Mouse (Mus musculus) embryonic facial prominence, embryonic 12.5 days (tissue): ENCODE results near the gene Nln. TPM values are rescaled to one million over a fixed set of nuclear protein-coding genes. Genes with fewer than 3 reads are reported as not detected.
A peak's percentile ranks its signal among the peaks of the same experiment; 100 is the strongest.

ENCODE experiments used
- ATAC-seq: fragments of 200-750 bp; cut with Nextera tagmentation; 2 replicates; pipeline ENCODE4 v1.8.0; 2017; ENCODE audit not compliant: insufficient number of reproducible peaks, insufficient read depth, low FRiP score, low TSS enrichment
- H3K27ac ChIP-seq: fragments of 300-500 bp; sonication (generic); 2 replicates; pipeline ENCODE4 v1.5.1; 2016; ENCODE audit warnings: mild to moderate bottlenecking
- H3K27me3 ChIP-seq: fragments of 300-500 bp; sonication (generic); 2 replicates; pipeline ENCODE4 v1.6.1; 2016; ENCODE audit warnings: mild to moderate bottlenecking, moderate library complexity
- H3K36me3 ChIP-seq: fragments of 300-500 bp; sonication (generic); 2 replicates; pipeline ENCODE4 v1.6.1; 2016; ENCODE audit warnings: mild to moderate bottlenecking
- H3K4me1 ChIP-seq: fragments of 300-500 bp; sonication (generic); 2 replicates; pipeline ENCODE4 v1.6.1; 2016
- H3K4me2 ChIP-seq: fragments of 300-500 bp; sonication (generic); replicated peaks from 2 replicates; pipeline ENCODE4 v1.6.1; 2016; ENCODE audit warnings: mild to moderate bottlenecking, moderate library complexity
- H3K4me3 ChIP-seq: fragments of 300-500 bp; sonication (generic); 2 replicates; pipeline ENCODE4 v1.5.1; 2016; ENCODE audit warnings: mild to moderate bottlenecking
- H3K9ac ChIP-seq: fragments of 300-500 bp; sonication (generic); 2 replicates; pipeline ENCODE4 v1.6.1; 2016; ENCODE audit warnings: mild to moderate bottlenecking, moderate library complexity
- H3K9me3 ChIP-seq: fragments of 300-500 bp; sonication (generic); 2 replicates; pipeline ENCODE4 v1.6.1; 2016; ENCODE audit warnings: mild to moderate bottlenecking, moderate library complexity
- WGBS: fragments of 180-500 bp; shearing (Covaris S2); methylation state at CpG from one replicate; pipeline ENCODE4 v1.1.7; 2016; 5-methylcytosine and 5-hydroxymethylcytosine counted together
- polyA plus RNA-seq: library from polyadenylated mRNA; unstranded; fragments of >200 nt; fragmentation: Nextera tagmentation; extraction: Ambion mirVana; gene quantifications from 2 replicates; pipeline ENCODE4 v1.2.1, GENCODE M21; 2016

Nln gene
- polyA plus RNA-seq, 1 experiment from 2014 or later, result 18.6 TPM

GRCm38 (mm10) chr13:104094531-104095385 lies 14.7 kb downstream of the Nln start:
- Histone ChIP-seq H3K27me3 (no peaks in the 10 kb centered on the region), H3K4me2 (no peak overlapping the region), H3K9ac (no peak overlapping the region), H3K9me3 (no peaks in the 10 kb centered on the region), H3K4me1 (no peaks in the 10 kb centered on the region; the same call in 1 of the 2 replicates), H3K27ac (no peak overlapping the region), H3K36me3 (no peaks in the 10 kb centered on the region), H3K4me3 (no peak overlapping the region)
- WGBS, result 81% methylated on average over 11 of the region's 11 CpGs
- no peak for ATAC-seq

DNA sequence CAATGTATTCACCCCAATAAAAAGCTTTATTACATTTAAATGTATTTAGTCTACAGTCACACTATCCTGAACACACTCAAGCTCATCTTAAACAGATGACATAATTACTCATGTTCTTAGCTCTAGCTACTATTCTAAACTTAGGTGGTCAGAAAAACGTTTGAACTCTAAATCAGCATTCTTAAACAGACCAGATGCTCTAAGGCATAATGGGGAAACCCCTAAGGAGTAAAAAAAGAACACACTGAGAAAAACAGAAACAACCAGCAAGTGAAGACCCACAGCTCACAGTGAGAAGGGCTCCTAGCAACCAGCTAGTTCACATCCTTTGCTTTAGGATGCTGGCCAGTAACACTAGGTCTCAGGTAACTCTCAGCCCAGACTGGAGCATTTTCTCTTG lies 17.7 kb downstream of the Nln start:
- no peaks in the 10 kb centered on the region for H3K36me3 ChIP-seq
- no peaks in the 10 kb centered on the region for H3K27me3 ChIP-seq
- ATAC-seq, result no peak
- H3K4me3 ChIP-seq, result no peak overlapping the region
- no peak overlapping the region for H3K27ac ChIP-seq
- no peaks in the 10 kb centered on the region for H3K9me3 ChIP-seq
- no peak overlapping the region for H3K4me2 ChIP-seq
- H3K9ac ChIP-seq, result no peak overlapping the region
- WGBS, result 13% methylated on average over 1 of the region's 1 CpGs
- H3K4me1 ChIP-seq, result no peaks in the 10 kb centered on the region; the same call in 1 of the 2 replicates

- H3K9me3 ChIP-seq, result no peaks in the 10 kb centered on the region
- peak; percentile 23; the same call in 1 of the 2 replicates for ATAC-seq
- H3K4me3 ChIP-seq, result no peak overlapping the region
- WGBS, result 7% methylated on average over 1 of the region's 1 CpGs
- no peaks in the 10 kb centered on the region for H3K27me3 ChIP-seq
- H3K27ac ChIP-seq, result no peak overlapping the region
- no peaks in the 10 kb centered on the region for H3K4me1 ChIP-seq
- H3K9ac ChIP-seq, result no peak overlapping the region
- H3K4me2 ChIP-seq, result no peak overlapping the region
- no peaks in the 10 kb centered on the region for H3K36me3 ChIP-seq
Measured at GRCm38 (mm10) chr13:104089387-104089786, 20.0 kb downstream of the Nln start.

DNA sequence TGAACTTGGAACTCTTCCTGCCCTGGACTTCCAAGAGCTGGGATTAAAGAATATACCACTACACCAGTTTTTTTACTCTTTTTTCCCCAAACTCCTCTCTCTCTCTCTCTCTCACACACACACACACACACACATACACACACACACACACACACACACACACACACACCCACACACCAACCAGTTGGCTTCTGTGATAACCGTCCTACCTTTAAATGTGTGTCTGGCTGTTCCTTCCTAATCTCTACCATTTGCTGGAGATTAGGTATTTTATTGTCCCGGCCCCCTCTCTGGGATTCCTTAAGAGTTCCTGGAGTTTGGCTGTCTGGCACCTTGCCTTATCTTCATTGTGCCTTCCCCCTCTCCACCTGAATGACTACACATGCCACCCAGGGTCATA lies 24.8 kb downstream of the Nln start:
- WGBS, result 83% methylated on average over 2 of the region's 2 CpGs
- Histone ChIP-seq H3K27me3 (no peaks in the 10 kb centered on the region), H3K9me3 (no peaks in the 10 kb centered on the region), H3K4me2 (no peak overlapping the region), H3K4me1 (no peaks in the 10 kb centered on the region), H3K36me3 (no peaks in the 10 kb centered on the region), H3K27ac (no peak overlapping the region), H3K4me3 (no peak overlapping the region), H3K9ac (no peak overlapping the region)
- ATAC-seq, result no peak

GRCm38 (mm10) chr13:104082504-104082903 lies 26.9 kb downstream of the Nln start:
- no peaks in the 10 kb centered on the region for H3K36me3 ChIP-seq
- ATAC-seq, result no peak
- no peak overlapping the region for H3K27ac ChIP-seq
- no peak overlapping the region for H3K9ac ChIP-seq
- H3K27me3 ChIP-seq, result no peaks in the 10 kb centered on the region
- 88% methylated on average over 7 of the region's 7 CpGs for WGBS
- no peaks in the 10 kb centered on the region for H3K4me1 ChIP-seq
- H3K4me3 ChIP-seq, result no peak overlapping the region
- no peak overlapping the region for H3K4me2 ChIP-seq
- H3K9me3 ChIP-seq, result no peaks in the 10 kb centered on the region

DNA sequence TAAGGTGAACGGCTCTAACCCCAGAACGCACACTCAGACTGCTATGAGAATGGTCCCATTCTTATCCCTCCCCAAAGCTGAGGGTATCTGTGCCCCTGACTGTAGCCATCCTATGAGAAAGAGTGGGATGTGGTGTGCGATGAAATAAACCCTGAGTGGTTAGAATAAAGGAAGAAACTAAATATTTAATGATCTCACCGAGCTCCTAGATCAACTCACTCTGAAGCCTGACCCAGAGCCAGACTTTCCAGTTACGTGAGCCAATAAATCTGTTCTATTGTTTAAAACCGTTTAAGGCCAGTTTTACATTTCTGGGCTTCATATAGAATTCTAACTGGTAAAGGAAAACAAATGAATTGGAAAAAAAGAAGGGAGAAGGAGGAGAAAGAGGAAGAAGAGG lies 32.4 kb downstream of the Nln start:
- H3K4me1 ChIP-seq, result no peaks in the 10 kb centered on the region
- no peak overlapping the region for H3K27ac ChIP-seq
- H3K27me3 ChIP-seq, result no peaks in the 10 kb centered on the region
- H3K36me3 ChIP-seq, result no peaks in the 10 kb centered on the region
- H3K9me3 ChIP-seq, result no peaks in the 10 kb centered on the region
- 86% methylated on average over 6 of the region's 6 CpGs for WGBS
- no peak overlapping the region for H3K9ac ChIP-seq
- H3K4me2 ChIP-seq, result no peak overlapping the region
- H3K4me3 ChIP-seq, result no peak overlapping the region
- no peak for ATAC-seq

- Histone ChIP-seq H3K4me1 (no peaks in the 10 kb centered on the region), H3K27me3 (no peaks in the 10 kb centered on the region), H3K36me3 (no peaks in the 10 kb centered on the region), H3K9me3 (no peaks in the 10 kb centered on the region), H3K9ac (no peak overlapping the region), H3K4me3 (no peak overlapping the region), H3K27ac (no peak overlapping the region), H3K4me2 (no peak overlapping the region)
- 79% methylated on average over 10 of the region's 10 CpGs for WGBS
- ATAC-seq, result no peak
Measured at GRCm38 (mm10) chr13:104074731-104075130, 34.7 kb downstream of the Nln start.

- WGBS, result 95% methylated on average over 8 of the region's 8 CpGs
- no peak for ATAC-seq
- Histone ChIP-seq H3K27me3 (no peaks in the 10 kb centered on the region), H3K4me3 (no peak overlapping the region), H3K4me1 (no peaks in the 10 kb centered on the region), H3K9ac (no peak overlapping the region), H3K36me3 (peaks cover 1% of the 10 kb centered on the region; the same call in 1 of the 2 replicates), H3K27ac (no peak overlapping the region), H3K9me3 (no peaks in the 10 kb centered on the region), H3K4me2 (no peak overlapping the region)
Measured at GRCm38 (mm10) chr13:104074230-104074629, 35.2 kb downstream of the Nln start.

GRCm38 (mm10) chr13:104072351-104072750 lies 37.1 kb downstream of the Nln start:
- ATAC-seq, result no peak
- Histone ChIP-seq H3K27ac (no peak overlapping the region), H3K9ac (no peak overlapping the region), H3K4me3 (no peak overlapping the region), H3K9me3 (no peaks in the 10 kb centered on the region), H3K4me2 (no peak overlapping the region), H3K36me3 (peaks cover 4% of the 10 kb centered on the region; the same call in 1 of the 2 replicates), H3K4me1 (no peaks in the 10 kb centered on the region), H3K27me3 (no peaks in the 10 kb centered on the region)
- 89% methylated on average over 9 of the region's 9 CpGs for WGBS

- no peak overlapping the region for H3K4me3 ChIP-seq
- H3K36me3 ChIP-seq, result peaks cover 4% of the 10 kb centered on the region; the same call in 1 of the 2 replicates
- no peak overlapping the region for H3K4me2 ChIP-seq
- ATAC-seq, result no peak
- no peaks in the 10 kb centered on the region for H3K27me3 ChIP-seq
- H3K4me1 ChIP-seq, result no peaks in the 10 kb centered on the region
- no peak overlapping the region for H3K27ac ChIP-seq
- no peaks in the 10 kb centered on the region for H3K9me3 ChIP-seq
- H3K9ac ChIP-seq, result no peak overlapping the region
- WGBS, result 75% methylated on average over 3 of the region's 3 CpGs
Measured at GRCm38 (mm10) chr13:104070703-104071102, 38.7 kb downstream of the Nln start.

- peaks cover 4% of the 10 kb centered on the region; the same call in 1 of the 2 replicates for H3K36me3 ChIP-seq
- no peak overlapping the region for H3K4me2 ChIP-seq
- H3K27me3 ChIP-seq, result no peaks in the 10 kb centered on the region
- WGBS, result 92% methylated on average over 11 of the region's 11 CpGs
- no peak for ATAC-seq
- no peaks in the 10 kb centered on the region for H3K4me1 ChIP-seq
- H3K9me3 ChIP-seq, result no peaks in the 10 kb centered on the region
- no peak overlapping the region for H3K9ac ChIP-seq
- no peak overlapping the region for H3K4me3 ChIP-seq
- no peak overlapping the region for H3K27ac ChIP-seq
Measured at GRCm38 (mm10) chr13:104069216-104069615, 40.2 kb downstream of the Nln start.

- no peak overlapping the region for H3K4me2 ChIP-seq
- H3K4me1 ChIP-seq, result peaks cover 12% of the 10 kb centered on the region; the same call in 1 of the 2 replicates
- no peaks in the 10 kb centered on the region for H3K9me3 ChIP-seq
- 49% methylated on average over 2 of the region's 2 CpGs for WGBS
- no peak overlapping the region for H3K27ac ChIP-seq
- no peak overlapping the region for H3K9ac ChIP-seq
- no peak for ATAC-seq
- H3K27me3 ChIP-seq, result no peaks in the 10 kb centered on the region
- H3K4me3 ChIP-seq, result no peak overlapping the region
- peaks cover 4% of the 10 kb centered on the region; the same call in 1 of the 2 replicates for H3K36me3 ChIP-seq
Measured at GRCm38 (mm10) chr13:104065649-104066347, 43.6 kb downstream of the Nln start.
